ENCODE assay signal across 8 mouse cellular contexts in genomic region chr16:44347071-44347901, GRCm38 (mm10). TPM values are rescaled to one million over a fixed set of nuclear protein-coding genes. Genes with fewer than 3 reads are reported as not detected.
DNase-seq lines count a peak whose midpoint lies in the region; ATAC-seq and TF ChIP-seq lines count a peak whose summit lies in the region.

Spice1 (plus strand) TSS chr16:44347121.

- peaks cover 0 to 2% of the 10 kb centered on the region in 2 experiments; a peak in 1 of 4 replicates for H3K4me1 ChIP-seq in ES-E14 (ENCODE audit: control insufficient read depth in 2 of 2, insufficient read depth in 2 of 2, low read length in 2 of 2, poor library complexity in 1 of 2)
- H3K4me1 ChIP-seq in forebrain, embryonic 15.5 days: peaks cover 11% of the 10 kb centered on the region
- H3K4me1 ChIP-seq in lung, embryonic 15.5 days: peaks cover 21% of the 10 kb centered on the region

- peak within 1 kb of the TSS; percentile 79 for H3K4me2 ChIP-seq in forebrain, embryonic 15.5 days (replicated peaks)
- peak within 1 kb of the TSS; percentile 79 for H3K4me2 ChIP-seq in lung, embryonic 15.5 days

- intact Hi-C loops in heart, postnatal 36 days (cut with DNase I): loop anchor here (1.0 to 5.0 kb wide), 2 partner anchors 15 to 50 kb away; no protein-coding TSS in a partner anchor

- H3K27me3 ChIP-seq in forebrain, embryonic 15.5 days: no peaks in the 10 kb centered on the region
- no peaks in the 10 kb centered on the region for H3K27me3 ChIP-seq in lung, embryonic 15.5 days

- peak within 1 kb of the TSS; percentile 38 for H3K27ac ChIP-seq in ES-E14 (ENCODE audit: insufficient read depth, low read depth, low read length, poor library complexity, severe bottlenecking)
- peak within 1 kb of the TSS; percentile 86 for H3K27ac ChIP-seq in forebrain, embryonic 15.5 days (replicated peaks)
- peak within 1 kb of the TSS; percentile 96 for H3K27ac ChIP-seq in lung, embryonic 15.5 days

- H3K9me3 ChIP-seq in ES-E14 (ENCODE audit: control insufficient read depth, insufficient read depth, low read depth, low read length): no peaks in the 10 kb centered on the region
- no peaks in the 10 kb centered on the region for H3K9me3 ChIP-seq in forebrain, embryonic 15.5 days
- H3K9me3 ChIP-seq in lung, embryonic 15.5 days: no peaks in the 10 kb centered on the region

- H3K36me3 ChIP-seq in ES-E14 (ENCODE audit: control insufficient read depth, insufficient read depth, low read length, poor library complexity, severe bottlenecking): no peaks in the 10 kb centered on the region
- H3K36me3 ChIP-seq in forebrain, embryonic 15.5 days: no peaks in the 10 kb centered on the region
- no peaks in the 10 kb centered on the region for H3K36me3 ChIP-seq in lung, embryonic 15.5 days

- in situ Hi-C loops in ES-E14 (cut with MboI; ENCODE audit: low sequenced_read_pairs in 2 of 2, unreplicated experiment in 2 of 2): no loop called here

- WGBS in forebrain, embryonic 15.5 days: under 1% methylated on average over 67 of the region's 67 CpGs
- under 1% methylated on average over 67 of the region's 67 CpGs for WGBS in lung, embryonic 15.5 days

- H3K9ac ChIP-seq in ES-E14 (ENCODE audit: insufficient read depth, low read depth, low read length, poor library complexity, severe bottlenecking): peak within 1 kb of the TSS; percentile 86
- peak within 1 kb of the TSS; percentile 58 for H3K9ac ChIP-seq in forebrain, embryonic 15.5 days (replicated peaks)
- H3K9ac ChIP-seq in lung, embryonic 15.5 days: peak within 1 kb of the TSS; percentile 78

- ATAC-seq in forebrain, embryonic 15.5 days (replicated peaks): peak; percentile 100
- ATAC-seq in lung, embryonic 15.5 days (ENCODE audit: borderline replicate concordance, extremely low read depth, low FRiP score, low TSS enrichment): peak; percentile 99

- DNase-seq in ES-E14 (ENCODE audit: low read depth, low spot score): peak; percentile 89
- DNase-seq in cerebellum, adult 11-12 months: peak; percentile 90
- peak; percentile 93 to 97 for DNase-seq in heart, postnatal 36 days
- peak; percentile 85 to 90 for DNase-seq in layer of hippocampus, adult 8-10 months (ENCODE audit: low spot score in 2 of 2)
- peak; percentile 87 for DNase-seq in ovary, adult 18-20 months (ENCODE audit: low spot score)
- DNase-seq in thymus, postnatal 0 days (ENCODE audit: low spot score): peak; percentile 95

- H3K4me3 ChIP-seq in ES-E14 (ENCODE audit: insufficient read depth in 1 of 2, low read depth in 1 of 2, low read length in 2 of 2, poor library complexity in 1 of 2, severe bottlenecking in 1 of 2): peak within 1 kb of the TSS; percentile 81 to 84
- peak within 1 kb of the TSS; percentile 90 for H3K4me3 ChIP-seq in forebrain, embryonic 15.5 days
- H3K4me3 ChIP-seq in lung, embryonic 15.5 days: peak within 1 kb of the TSS; percentile 85

TF ChIP-seq in ES-E14, 5 proteins besides CTCF, POLR2A, EP300 and RAD21:
- TF ChIP-seq MAFK (IDR thresholded peaks at IDR 0.05; ENCODE audit: insufficient read depth, low read depth, low read length) (no peak), HCFC1 (IDR thresholded peaks at IDR 0.05; ENCODE audit: borderline replicate concordance, insufficient read depth, low read length) (0 out of 2 replicates have a peak, but pooled peaks have one; percentile 48)
TF ChIP-seq in ES-E14: peak in this region for 1.

RNA-seq across cellular contexts. Expression of gene Spice1, which starts in this region (rescaled TPM):
- 15.3 and 24.0 TPM in 2 replicates for total RNA-seq in ES-E14 (2012; rRNA removed)
- polyA plus RNA-seq in forebrain, embryonic 15.5 days (2015; fragmentation: Nextera tagmentation; extraction: Ambion mirVana): 20.6 and 23.4 TPM in 2 replicates
- total RNA-seq in heart, postnatal 36 days (2021): 10 to 100 TPM in 1 of 2 experiments, 1 to 10 TPM in 1; 8.6 to 11.1 TPM
- total RNA-seq in layer of hippocampus, adult 8-10 months (2022): 10 to 100 TPM; 16.3 to 19.5 (median 17.9) TPM
- polyA plus RNA-seq in lung, embryonic 15.5 days (2015; fragmentation: Nextera tagmentation; extraction: Ambion mirVana): 28.4 and 33.5 TPM in 2 replicates
- polyA plus RNA-seq in thymus, postnatal 0 days (2015; fragmentation: Nextera tagmentation; extraction: Ambion mirVana): 16.5 and 16.9 TPM in 2 replicates

Comparison
In these comparisons a context has a peak if more than half of its experiments do, and no peak if none do; other contexts are left out.
1. Peak in every context shown above with its lines: DNase-seq, ATAC-seq, H3K4me3 ChIP-seq and H3K27ac ChIP-seq.
2. H3K27ac ChIP-seq: peak in every context shown above with its lines; median percentile 96 in lung, embryonic 15.5 days; 86 in forebrain, embryonic 15.5 days; 38 in ES-E14.